Mouse (Mus musculus): ENCODE data around the gene Cd300lb. TPM values are rescaled to one million over a fixed set of nuclear protein-coding genes. Genes with fewer than 3 reads are reported as not detected.
"Not testable (repeated sequence)": the region's sequence is repeated elsewhere in the genome, so short reads cannot be mapped to it uniquely, and the experiment has no call there.

Gene Cd300lb
- total RNA-seq (2021), result not detected
- long read RNA-seq, experiment 1, result 0 reads
- long read RNA-seq, experiment 2, result 0 reads

GRCm38 (mm10) chr11:114934144-114934543 lies at the start of gene Cd300lb:
Gene Cd300lb (minus strand): TSS chr11:114934386.
- no peak for DNase-seq (ENCODE audit: low spot score in 2 of 2)
- intact Hi-C loops (cut with DNase I), result no loop called here

- intact Hi-C loops (cut with DNase I), result no loop called here
- peak in 1 of 2 experiments; percentile 40 for DNase-seq (ENCODE audit: low spot score in 2 of 2)
Observed at GRCm38 (mm10) chr11:114981866-114982265, 47.7 kb upstream of the Cd300lb start.

GRCm38 (mm10) chr11:114972726-114973125 lies 38.5 kb upstream of the Cd300lb start:
- intact Hi-C loops (cut with DNase I), result no loop called here

DNA sequence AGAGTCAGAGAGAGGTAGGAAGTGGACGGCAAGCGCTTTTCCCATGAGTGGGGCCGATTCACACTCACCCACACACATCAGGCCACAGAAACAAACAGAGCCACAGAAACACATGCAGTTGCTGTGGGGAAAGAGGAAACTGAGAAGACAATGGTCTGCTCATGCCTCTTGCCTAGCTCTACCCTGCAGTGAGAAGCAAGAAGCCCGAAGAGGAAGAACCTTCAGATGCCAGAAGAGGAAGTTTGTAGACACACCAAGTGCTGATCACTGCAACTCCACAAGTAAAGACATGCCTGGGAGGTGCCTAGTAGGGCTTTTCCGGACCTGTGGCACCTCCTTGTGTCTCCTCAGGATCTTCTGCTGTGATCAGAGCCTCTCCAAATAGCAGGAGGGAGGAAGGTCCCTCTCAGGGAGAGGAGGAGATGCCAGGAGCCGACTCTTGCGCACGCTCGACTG lies 34.6 kb upstream of the Cd300lb start, which contains the start of gene Cd300c:
TSS of gene Cd300c (minus strand) at position 406 of the 456 bp plus-strand sequence.
- peak in 1 of 2 experiments; percentile 18 for DNase-seq (ENCODE audit: low spot score in 2 of 2)
- intact Hi-C loops (cut with DNase I), result no loop called here

More at GRCm38 (mm10) chr11:114972726-114973125, 38.5 kb upstream of the Cd300lb start:
- DNase-seq (ENCODE audit: low spot score in 2 of 2), result no peak

GRCm38 (mm10) chr11:114965182-114965828 lies 31.1 kb upstream of the Cd300lb start:
- intact Hi-C loops (cut with DNase I), result no loop called here
- DNase-seq (ENCODE audit: low spot score in 2 of 2), result no peak

DNA sequence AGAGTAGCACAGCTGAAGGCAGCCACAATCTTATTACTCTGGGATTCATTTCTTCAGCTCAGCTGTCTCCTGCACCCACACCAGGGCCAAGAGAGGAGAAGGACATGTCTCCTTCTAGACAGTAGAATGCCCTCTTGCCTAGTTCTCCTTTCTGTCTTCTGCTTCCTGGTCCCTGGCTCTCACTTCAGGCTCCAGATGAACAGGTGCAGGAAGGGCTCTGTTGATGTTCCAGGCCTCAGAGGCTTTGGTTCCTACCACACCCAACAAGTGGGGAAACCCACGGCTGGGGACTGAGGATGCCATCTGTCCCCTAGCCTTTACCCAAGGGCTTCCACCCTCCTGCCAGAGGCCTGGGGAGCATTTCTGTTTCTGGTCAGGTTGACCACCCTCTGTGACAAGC lies 26.2 kb upstream of the Cd300lb start:
- intact Hi-C loops (cut with DNase I), result no loop called here

DNA sequence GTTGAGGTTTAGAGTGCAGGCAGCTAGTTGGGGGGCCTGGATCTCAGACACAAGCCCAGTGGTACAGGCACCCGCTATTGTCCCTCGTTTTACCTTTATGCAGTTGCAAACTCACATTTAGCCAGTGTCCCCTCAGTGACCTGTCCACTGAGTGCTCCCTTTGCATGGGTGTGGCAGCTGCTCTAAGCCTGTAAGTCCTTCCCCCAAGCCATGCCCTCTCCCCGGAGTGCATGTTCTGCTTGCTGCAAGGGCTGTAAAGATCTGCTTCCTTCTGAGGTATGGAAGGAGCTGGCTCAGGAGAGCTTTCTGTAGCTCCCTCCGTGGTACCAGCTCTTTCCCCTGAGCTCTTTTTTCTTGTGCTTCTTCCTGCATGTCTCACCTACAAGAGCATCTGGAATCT lies 595 bp downstream of the Cd300lb start:
- intact Hi-C loops (cut with DNase I), result no loop called here
- no peak for DNase-seq (ENCODE audit: low spot score in 2 of 2)

More for the DNA sequence above, 26.2 kb upstream of the Cd300lb start:
- no peak for DNase-seq (ENCODE audit: low spot score in 2 of 2)

DNA sequence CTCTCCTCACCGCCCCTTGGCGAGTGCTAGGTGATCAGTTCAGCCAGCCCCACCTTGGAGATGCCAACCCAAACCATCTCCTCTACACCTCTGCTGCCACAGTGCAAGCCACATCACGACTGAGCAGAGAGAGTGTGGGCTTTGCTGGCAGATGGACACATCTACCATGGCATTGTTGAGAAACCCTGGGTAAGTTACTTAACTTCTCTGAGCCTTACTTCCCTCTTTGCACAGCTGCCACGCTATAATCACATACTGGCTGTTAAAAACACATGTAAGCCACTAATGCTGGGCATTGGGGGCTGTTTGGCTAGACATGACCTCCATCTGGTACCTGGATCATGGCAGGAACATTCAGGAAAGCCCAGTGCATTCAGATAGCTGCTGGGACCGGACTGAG lies 3.1 kb downstream of the Cd300lb start:
- DNase-seq (ENCODE audit: low spot score in 2 of 2), result no peak
- intact Hi-C loops (cut with DNase I), result no loop called here

GRCm38 (mm10) chr11:114929581-114929980 lies 4.6 kb downstream of the Cd300lb start:
- no peak for DNase-seq (ENCODE audit: low spot score in 2 of 2)
- intact Hi-C loops (cut with DNase I), result no loop called here

DNA sequence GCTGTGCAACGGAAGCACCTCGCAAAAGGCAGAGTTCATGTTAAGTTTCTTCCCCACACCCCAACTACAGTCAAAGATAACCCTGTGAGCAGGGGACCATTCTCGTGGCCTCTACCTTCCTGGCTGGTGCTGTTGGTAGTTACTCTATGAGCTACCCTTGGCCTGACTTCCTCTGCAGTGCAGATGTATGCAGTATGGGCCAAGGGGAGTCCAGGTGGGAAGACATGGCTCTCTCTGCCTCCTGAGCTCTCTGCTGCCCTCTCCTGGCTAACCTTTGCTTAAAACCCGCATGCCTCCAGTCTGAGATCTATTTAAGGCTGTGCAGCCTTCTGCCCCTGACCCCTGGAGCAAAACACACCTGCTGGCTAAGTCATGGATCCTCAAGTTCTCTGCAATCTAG lies 10.2 kb downstream of the Cd300lb start:
- no peak for DNase-seq (ENCODE audit: low spot score in 2 of 2)
- intact Hi-C loops (cut with DNase I), result no loop called here

DNA sequence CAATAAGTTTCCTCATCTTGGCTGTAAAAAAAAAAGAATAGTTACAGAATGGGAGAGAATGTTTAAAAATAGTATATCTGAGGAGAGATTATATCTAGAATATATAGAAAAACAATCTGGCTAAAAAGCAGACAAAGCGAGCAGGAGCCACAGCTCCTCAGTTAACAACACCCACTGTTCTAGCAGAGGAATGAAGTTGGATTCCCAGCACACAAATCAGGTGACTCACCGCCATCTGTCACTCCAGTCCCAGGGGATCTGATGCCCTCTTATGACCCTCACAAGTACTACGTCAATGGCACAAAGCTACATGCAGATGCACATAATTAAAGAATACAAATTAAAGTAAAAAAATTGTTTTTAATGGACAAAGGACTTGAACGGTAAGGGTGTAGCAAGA lies 11.7 kb downstream of the Cd300lb start:
- peak; percentile 39 to 46 for DNase-seq (ENCODE audit: low spot score in 2 of 2)
- intact Hi-C loops (cut with DNase I), result no loop called here

- DNase-seq (ENCODE audit: low spot score in 2 of 2), result no peak
- intact Hi-C loops (cut with DNase I), result no loop called here
Observed at GRCm38 (mm10) chr11:114917120-114917519, 17.1 kb downstream of the Cd300lb start.

DNA sequence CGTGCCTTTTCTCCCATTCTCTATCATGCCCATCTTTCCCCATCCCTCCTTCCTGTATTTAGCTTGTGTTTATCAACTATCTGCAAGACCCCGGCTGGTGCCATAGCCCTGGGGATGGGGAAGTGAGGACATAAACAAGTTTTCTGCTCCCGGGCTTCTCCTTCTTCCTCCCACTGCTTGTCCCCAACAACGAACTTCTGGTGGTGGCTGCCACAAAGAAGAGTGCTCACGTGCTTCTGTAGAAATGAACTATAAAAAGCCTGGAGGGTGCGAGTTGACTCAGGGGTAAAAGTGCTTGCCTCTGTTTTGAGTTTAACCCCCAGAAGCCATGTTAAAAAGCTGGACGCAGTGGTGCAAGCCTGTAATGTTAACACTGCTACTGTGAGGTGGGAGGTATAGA lies 19.2 kb downstream of the Cd300lb start:
- DNase-seq (ENCODE audit: low spot score in 2 of 2), result no peak
- intact Hi-C loops (cut with DNase I), result loop anchor here (5.0 kb wide), 2 partner anchors 118 to 243 kb away; partner anchors contain the start of genes Btbd17 and Gpr142

DNA sequence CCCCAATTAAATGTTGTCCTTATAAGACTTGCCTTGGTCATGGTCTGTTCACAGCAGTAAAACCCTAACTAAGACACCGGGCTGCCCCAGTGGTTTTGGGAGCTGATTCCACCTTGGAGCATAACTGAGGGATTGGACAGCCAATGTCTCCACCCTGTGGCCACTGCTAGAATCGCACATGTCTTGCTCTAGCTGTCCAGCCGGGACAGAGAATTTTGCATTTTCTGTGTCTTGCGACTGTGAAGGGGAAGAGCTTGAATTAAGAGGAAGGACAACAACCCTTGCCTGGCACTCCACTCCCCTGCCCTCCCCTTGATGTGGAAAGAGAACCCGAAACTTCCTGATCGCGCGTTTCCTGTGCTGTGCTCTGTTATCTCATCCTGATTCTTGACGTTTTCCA lies 21.3 kb downstream of the Cd300lb start:
- DNase-seq (ENCODE audit: low spot score in 2 of 2), result peak; percentile 85 to 90
- intact Hi-C loops (cut with DNase I), result loop anchor here (1.0 to 5.0 kb wide), 4 partner anchors 100 to 241 kb away; partner anchors contain the start of genes Btbd17 and Gpr142

DNA sequence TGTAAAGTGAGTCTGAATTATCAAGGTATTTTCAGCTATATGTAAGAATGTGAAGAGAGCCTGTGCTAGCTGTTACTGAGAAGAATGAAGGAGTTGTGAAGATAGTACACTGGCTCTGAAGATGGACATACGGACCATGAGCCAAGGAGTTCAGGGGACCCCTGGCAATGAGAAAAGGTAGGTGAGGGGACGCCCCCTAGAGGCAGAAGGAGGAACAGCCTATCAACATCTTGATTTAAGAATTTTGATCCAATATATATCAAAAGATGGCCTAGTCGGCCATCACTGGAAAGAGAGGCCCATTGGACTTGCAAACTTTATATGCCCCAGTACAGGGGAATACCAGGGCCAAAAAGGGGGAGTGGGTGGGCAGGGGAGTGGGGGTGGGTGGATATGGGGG lies 24.6 kb downstream of the Cd300lb start:
- DNase-seq (ENCODE audit: low spot score in 2 of 2), result not testable (repeated sequence)
- intact Hi-C loops (cut with DNase I), result loop anchor here (2.0 kb wide), 1 partner anchor 29 kb away; no protein-coding TSS in a partner anchor

GRCm38 (mm10) chr11:114908086-114908485 lies 26.1 kb downstream of the Cd300lb start:
- no peak for DNase-seq (ENCODE audit: low spot score in 2 of 2)
- intact Hi-C loops (cut with DNase I), result loop anchor here (2.0 kb wide), 1 partner anchor 27 kb away; no protein-coding TSS in a partner anchor

DNA sequence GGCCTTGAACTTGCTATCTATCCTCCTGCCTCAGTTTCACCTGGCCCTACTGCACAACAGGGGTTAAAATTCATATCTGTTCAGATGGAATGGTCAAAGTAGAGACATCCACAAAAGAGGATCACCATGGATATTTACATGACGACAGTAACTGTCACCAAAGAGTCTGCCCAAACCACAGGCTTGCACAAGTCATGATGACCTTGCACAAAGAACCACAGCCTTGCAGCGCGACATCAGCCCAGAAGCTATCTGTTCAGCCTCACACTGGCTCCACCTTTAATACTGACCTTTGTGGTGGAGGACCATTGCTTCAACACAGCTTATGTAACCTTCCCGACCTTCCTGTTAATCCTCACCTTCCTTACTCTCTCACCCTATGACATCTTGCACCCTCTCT lies 26.6 kb downstream of the Cd300lb start:
- intact Hi-C loops (cut with DNase I), result no loop called here
- no peak for DNase-seq (ENCODE audit: low spot score in 2 of 2)

DNA sequence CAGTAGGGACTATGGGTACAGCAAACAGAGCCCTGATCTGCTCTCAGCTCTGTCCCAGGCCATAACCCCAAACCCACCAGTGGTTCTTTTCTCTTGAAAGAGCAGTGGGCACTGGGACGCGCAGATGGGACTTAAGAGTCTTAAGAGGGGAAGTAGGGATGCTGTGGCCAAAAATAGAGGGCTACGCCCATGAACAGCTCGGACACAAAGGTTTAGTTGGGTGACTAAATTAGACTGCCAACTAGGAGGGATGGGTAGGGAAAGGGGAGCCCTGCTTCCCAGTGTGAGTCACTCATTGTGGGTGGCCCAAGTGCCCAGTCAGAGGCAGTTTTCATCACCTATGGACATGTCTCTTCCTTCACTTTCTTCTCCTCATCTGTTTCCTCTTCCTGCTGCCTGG lies 31.0 kb downstream of the Cd300lb start:
- intact Hi-C loops (cut with DNase I), result no loop called here
- DNase-seq (ENCODE audit: low spot score in 2 of 2), result no peak

GRCm38 (mm10) chr11:114898026-114898425 lies 36.2 kb downstream of the Cd300lb start:
- intact Hi-C loops (cut with DNase I), result no loop called here
- DNase-seq (ENCODE audit: low spot score in 2 of 2), result no peak

- intact Hi-C loops (cut with DNase I), result no loop called here
- DNase-seq (ENCODE audit: low spot score in 2 of 2), result no peak
Observed at GRCm38 (mm10) chr11:114896085-114896484, 38.1 kb downstream of the Cd300lb start.

GRCm38 (mm10) chr11:114890542-114890941 lies 43.6 kb downstream of the Cd300lb start:
- intact Hi-C loops (cut with DNase I), result no loop called here
- no peak for DNase-seq (ENCODE audit: low spot score in 2 of 2)
